18 mouse cellular contexts compared by ENCODE assay signal in the genomic region with DNA sequence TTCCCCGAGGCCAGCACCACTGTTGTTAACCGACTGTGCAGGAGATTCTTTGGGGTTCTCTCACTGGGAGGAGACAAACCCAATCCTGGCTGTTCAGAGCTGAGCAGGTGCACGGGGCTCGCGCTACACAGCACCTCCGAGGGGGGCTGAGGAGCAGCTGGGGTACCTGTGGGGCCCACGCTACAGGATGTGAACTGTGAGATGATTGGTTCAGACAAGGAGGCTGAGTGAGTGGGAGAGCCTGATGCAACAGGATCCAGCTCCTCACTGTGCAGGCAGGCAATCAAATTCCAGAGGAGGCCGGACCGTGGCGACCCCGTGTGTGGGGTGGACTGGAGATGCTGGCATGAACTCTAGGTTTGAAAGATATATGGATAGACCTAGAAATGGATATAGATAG. TPM values are rescaled to one million over a fixed set of nuclear protein-coding genes. Genes with fewer than 3 reads are reported as not detected.
A peak's percentile ranks its signal among the peaks of the same experiment; 100 is the strongest.
DNase-seq lines count a peak whose midpoint lies in the region; ATAC-seq lines count a peak whose summit lies in the region.
"Had no signal": no experiment of that assay in that cellular context is flagged by ENCODE, and none has a peak within 500 bp of the region (broad histone marks: within the 10 kb centered on the region; RNA-seq: fewer than 3 reads in every experiment).

No protein-coding gene starts in this region.

- no peak for DNase-seq in hindbrain, embryonic 10.5 days (ENCODE audit: low spot score)
- DNase-seq in hindbrain, embryonic 14.5 days (ENCODE audit: low spot score), result no peak
- DNase-seq in midbrain, embryonic 14.5 days, result no peak
- DNase-seq in embryonic facial prominence, embryonic 10.5 days (ENCODE audit: low spot score), result no peak
- peak; percentile 69 to 75 for DNase-seq in thymus, postnatal 10 days (ENCODE audit: low spot score in 2 of 2)
- no peak for DNase-seq in spleen, postnatal 4 days (ENCODE audit: low spot score in 2 of 2)
- DNase-seq in left cerebral cortex, adult 11 months (ENCODE audit: low spot score), result no peak
- DNase-seq: cerebellum, adult 11 months; gastrocnemius, postnatal 36 days; lung, embryonic 14.5 days had no signal

- 48% methylated on average over 11 of the region's 11 CpGs for WGBS in hindbrain, embryonic 10.5 days
- WGBS in hindbrain, embryonic 14.5 days, result 54% methylated on average over 11 of the region's 11 CpGs
- WGBS in midbrain, embryonic 13.5 days, result 63% methylated on average over 11 of the region's 11 CpGs
- 60% methylated on average over 11 of the region's 11 CpGs for WGBS in midbrain, embryonic 14.5 days
- 64% methylated on average over 11 of the region's 11 CpGs for WGBS in embryonic facial prominence, embryonic 10.5 days

- ATAC-seq in hindbrain, embryonic 14.5 days (ENCODE audit: low FRiP score), result no peak
- ATAC-seq in midbrain, embryonic 13.5 days, result peak; percentile 32; the same call in 1 of the 2 replicates
- ATAC-seq in midbrain, embryonic 14.5 days (ENCODE audit: low FRiP score, low TSS enrichment), result no peak
- ATAC-seq: CD4-positive, CD25-positive, alpha-beta regulatory T cell, adult 4 months; intestine, embryonic 15.5 days; Patski had no signal

- H3K4me2 ChIP-seq in hindbrain, embryonic 14.5 days (replicated peaks), result no peak overlapping the region
- no peak overlapping the region for H3K4me2 ChIP-seq in midbrain, embryonic 13.5 days (replicated peaks)
- H3K4me2 ChIP-seq in midbrain, embryonic 14.5 days (ENCODE audit: low read length), result no peak overlapping the region
- H3K4me2 ChIP-seq: embryonic facial prominence, embryonic 15.5 days; intestine, embryonic 15.5 days; lung, embryonic 14.5 days had no signal

- peak overlapping the region; percentile 54 for H3K27ac ChIP-seq in hindbrain, embryonic 10.5 days
- H3K27ac ChIP-seq in hindbrain, embryonic 14.5 days, result no peak overlapping the region
- no peak overlapping the region for H3K27ac ChIP-seq in midbrain, embryonic 13.5 days
- no peak overlapping the region for H3K27ac ChIP-seq in midbrain, embryonic 14.5 days (replicated peaks; ENCODE audit: low read depth, low read length)
- peak overlapping the region; percentile 40; the same call in 1 of the 2 replicates for H3K27ac ChIP-seq in embryonic facial prominence, embryonic 10.5 days (replicated peaks)
- H3K27ac ChIP-seq: embryonic facial prominence, embryonic 15.5 days; intestine, embryonic 15.5 days had no signal

- H3K4me1 ChIP-seq in hindbrain, embryonic 10.5 days (replicated peaks), result peaks cover 20% of the 10 kb centered on the region
- no peaks in the 10 kb centered on the region for H3K4me1 ChIP-seq in hindbrain, embryonic 14.5 days (replicated peaks; ENCODE audit: control insufficient read depth, insufficient read depth, low read length)
- no peaks in the 10 kb centered on the region for H3K4me1 ChIP-seq in midbrain, embryonic 13.5 days (replicated peaks)
- no peaks in the 10 kb centered on the region for H3K4me1 ChIP-seq in midbrain, embryonic 14.5 days (ENCODE audit: control insufficient read depth, insufficient read depth, low read length)
- peaks cover 17% of the 10 kb centered on the region for H3K4me1 ChIP-seq in embryonic facial prominence, embryonic 10.5 days

- no peaks in the 10 kb centered on the region for H3K27me3 ChIP-seq in hindbrain, embryonic 10.5 days (ENCODE audit: insufficient read depth, poor library complexity, severe bottlenecking)
- H3K27me3 ChIP-seq in hindbrain, embryonic 14.5 days (ENCODE audit: control insufficient read depth, insufficient read depth, low read length), result no peaks in the 10 kb centered on the region
- H3K27me3 ChIP-seq in midbrain, embryonic 13.5 days, result no peaks in the 10 kb centered on the region
- no peaks in the 10 kb centered on the region for H3K27me3 ChIP-seq in midbrain, embryonic 14.5 days (ENCODE audit: control insufficient read depth, insufficient read depth, low read length)
- H3K27me3 ChIP-seq in embryonic facial prominence, embryonic 10.5 days (replicated peaks; ENCODE audit: low read depth, poor library complexity, severe bottlenecking), result no peaks in the 10 kb centered on the region
- H3K27me3 ChIP-seq: embryonic facial prominence, embryonic 15.5 days; intestine, embryonic 15.5 days; Patski had no signal

- H3K9ac ChIP-seq in hindbrain, embryonic 14.5 days, result no peak overlapping the region
- no peak overlapping the region for H3K9ac ChIP-seq in midbrain, embryonic 13.5 days (replicated peaks)
- H3K9ac ChIP-seq in midbrain, embryonic 14.5 days (replicated peaks; ENCODE audit: low read length), result no peak overlapping the region
- H3K9ac ChIP-seq: embryonic facial prominence, embryonic 15.5 days; intestine, embryonic 15.5 days; lung, embryonic 14.5 days had no signal

- H3K9me3 ChIP-seq in hindbrain, embryonic 10.5 days, result no peaks in the 10 kb centered on the region
- H3K9me3 ChIP-seq in hindbrain, embryonic 14.5 days (ENCODE audit: control insufficient read depth, low read length), result no peaks in the 10 kb centered on the region
- H3K9me3 ChIP-seq in midbrain, embryonic 13.5 days, result no peaks in the 10 kb centered on the region
- no peaks in the 10 kb centered on the region for H3K9me3 ChIP-seq in midbrain, embryonic 14.5 days (ENCODE audit: control insufficient read depth, low read length)
- H3K9me3 ChIP-seq in embryonic facial prominence, embryonic 10.5 days, result no peaks in the 10 kb centered on the region
- H3K9me3 ChIP-seq: embryonic facial prominence, embryonic 15.5 days; intestine, embryonic 15.5 days had no signal

- H3K36me3 ChIP-seq in hindbrain, embryonic 10.5 days, result no peaks in the 10 kb centered on the region
- H3K36me3 ChIP-seq in hindbrain, embryonic 14.5 days (replicated peaks; ENCODE audit: control insufficient read depth, insufficient read depth), result no peaks in the 10 kb centered on the region
- H3K36me3 ChIP-seq in midbrain, embryonic 13.5 days, result no peaks in the 10 kb centered on the region
- no peaks in the 10 kb centered on the region for H3K36me3 ChIP-seq in midbrain, embryonic 14.5 days (ENCODE audit: control insufficient read depth, insufficient read depth, low read length)
- no peaks in the 10 kb centered on the region for H3K36me3 ChIP-seq in embryonic facial prominence, embryonic 10.5 days (replicated peaks)
- H3K36me3 ChIP-seq: embryonic facial prominence, embryonic 15.5 days; intestine, embryonic 15.5 days had no signal

- H3K4me3 ChIP-seq in hindbrain, embryonic 10.5 days, result no peak overlapping the region
- H3K4me3 ChIP-seq in hindbrain, embryonic 14.5 days (replicated peaks; ENCODE audit: low read length), result no peak overlapping the region
- H3K4me3 ChIP-seq in midbrain, embryonic 13.5 days (replicated peaks), result no peak overlapping the region
- H3K4me3 ChIP-seq in midbrain, embryonic 14.5 days (replicated peaks; ENCODE audit: low read depth, low read length), result no peak overlapping the region
- H3K4me3 ChIP-seq in embryonic facial prominence, embryonic 10.5 days, result no peak overlapping the region
- H3K4me3 ChIP-seq: embryonic facial prominence, embryonic 15.5 days; intestine, embryonic 15.5 days; myocyte had no signal

RNA-seq across cellular contexts. Expression of gene Itpk1, which starts 17.7 kb away (rescaled TPM):
- 20.5 and 29.2 TPM in 2 replicates for polyA plus RNA-seq in hindbrain, embryonic 10.5 days (2016; fragmentation: Nextera tagmentation; extraction: Ambion mirVana)
- polyA plus RNA-seq in hindbrain, embryonic 14.5 days (2014; fragmentation: Nextera tagmentation; extraction: Ambion mirVana), result 31.6 and 35.0 TPM in 2 replicates
- 19.7 and 20.7 TPM in 2 replicates for polyA plus RNA-seq in midbrain, embryonic 13.5 days (2015; fragmentation: Nextera tagmentation; extraction: Ambion mirVana)
- 24.0 and 30.1 TPM in 2 replicates for polyA plus RNA-seq in midbrain, embryonic 14.5 days (2014; fragmentation: Nextera tagmentation; extraction: Ambion mirVana)
- polyA plus RNA-seq in embryonic facial prominence, embryonic 10.5 days (2016; fragmentation: Nextera tagmentation; extraction: Ambion mirVana), result 13.7 and 17.7 TPM in 2 replicates

RNA-seq across cellular contexts. Expression of gene Moap1, which starts 21.0 kb away (rescaled TPM):
- 34.4 and 37.9 TPM in 2 replicates for polyA plus RNA-seq in hindbrain, embryonic 10.5 days (2016; fragmentation: Nextera tagmentation; extraction: Ambion mirVana)
- 64.6 and 67.3 TPM in 2 replicates for polyA plus RNA-seq in hindbrain, embryonic 14.5 days (2014; fragmentation: Nextera tagmentation; extraction: Ambion mirVana)
- 52.3 and 54.8 TPM in 2 replicates for polyA plus RNA-seq in midbrain, embryonic 13.5 days (2015; fragmentation: Nextera tagmentation; extraction: Ambion mirVana)
- polyA plus RNA-seq in midbrain, embryonic 14.5 days (2014; fragmentation: Nextera tagmentation; extraction: Ambion mirVana), result 60.0 and 63.6 TPM in 2 replicates
- polyA plus RNA-seq in embryonic facial prominence, embryonic 10.5 days (2016; fragmentation: Nextera tagmentation; extraction: Ambion mirVana), result 35.4 and 36.9 TPM in 2 replicates

RNA-seq across cellular contexts. Expression of gene Tmem251, which starts 21.1 kb away (rescaled TPM):
- 11.1 and 11.5 TPM in 2 replicates for polyA plus RNA-seq in hindbrain, embryonic 10.5 days (2016; fragmentation: Nextera tagmentation; extraction: Ambion mirVana)
- polyA plus RNA-seq in hindbrain, embryonic 14.5 days (2014; fragmentation: Nextera tagmentation; extraction: Ambion mirVana), result 11.9 and 12.8 TPM in 2 replicates
- 12.4 and 13.3 TPM in 2 replicates for polyA plus RNA-seq in midbrain, embryonic 13.5 days (2015; fragmentation: Nextera tagmentation; extraction: Ambion mirVana)
- polyA plus RNA-seq in midbrain, embryonic 14.5 days (2014; fragmentation: Nextera tagmentation; extraction: Ambion mirVana), result 13.0 and 13.2 TPM in 2 replicates
- polyA plus RNA-seq in embryonic facial prominence, embryonic 10.5 days (2016; fragmentation: Nextera tagmentation; extraction: Ambion mirVana), result 9.7 and 11.2 TPM in 2 replicates

RNA-seq across cellular contexts. Expression of gene Gm28051, which starts 35.1 kb away (rescaled TPM):
- polyA plus RNA-seq in hindbrain, embryonic 10.5 days (2016; fragmentation: Nextera tagmentation; extraction: Ambion mirVana), result not detected in 2 replicates
- polyA plus RNA-seq in hindbrain, embryonic 14.5 days (2014; fragmentation: Nextera tagmentation; extraction: Ambion mirVana), result not detected in 2 replicates
- polyA plus RNA-seq in midbrain, embryonic 13.5 days (2015; fragmentation: Nextera tagmentation; extraction: Ambion mirVana), result not detected in 2 replicates
- polyA plus RNA-seq in midbrain, embryonic 14.5 days (2014; fragmentation: Nextera tagmentation; extraction: Ambion mirVana), result not detected in 2 replicates
- polyA plus RNA-seq in embryonic facial prominence, embryonic 10.5 days (2016; fragmentation: Nextera tagmentation; extraction: Ambion mirVana), result not detected in 2 replicates
- polyA plus RNA-seq: CD4-positive, CD25-positive, alpha-beta regulatory T cell, adult 4 months; embryonic facial prominence, embryonic 15.5 days; heart, postnatal 0 days; intestine, embryonic 15.5 days; liver, adult 2 months; lung, embryonic 14.5 days; Patski had no signal

RNA-seq across cellular contexts. Expression of gene Gon7, which starts 35.2 kb away (rescaled TPM):
- polyA plus RNA-seq in hindbrain, embryonic 10.5 days (2016; fragmentation: Nextera tagmentation; extraction: Ambion mirVana), result 44.7 and 49.0 TPM in 2 replicates
- 40.2 and 45.7 TPM in 2 replicates for polyA plus RNA-seq in hindbrain, embryonic 14.5 days (2014; fragmentation: Nextera tagmentation; extraction: Ambion mirVana)
- 55.0 and 57.9 TPM in 2 replicates for polyA plus RNA-seq in midbrain, embryonic 13.5 days (2015; fragmentation: Nextera tagmentation; extraction: Ambion mirVana)
- polyA plus RNA-seq in midbrain, embryonic 14.5 days (2014; fragmentation: Nextera tagmentation; extraction: Ambion mirVana), result 44.9 and 51.8 TPM in 2 replicates
- polyA plus RNA-seq in embryonic facial prominence, embryonic 10.5 days (2016; fragmentation: Nextera tagmentation; extraction: Ambion mirVana), result 49.3 and 53.7 TPM in 2 replicates

Comparison
In these comparisons a context has a peak if more than half of its experiments do, and no peak if none do; other contexts are left out.
1. H3K27ac ChIP-seq: peak in hindbrain, embryonic 10.5 days (single experiment) and embryonic facial prominence, embryonic 10.5 days (single experiment); none in hindbrain, embryonic 14.5 days (single experiment), midbrain, embryonic 13.5 days (single experiment) and midbrain, embryonic 14.5 days (single experiment).
2. DNase-seq: peak in thymus, postnatal 10 days (2 of 2); none in hindbrain, embryonic 10.5 days (single experiment), hindbrain, embryonic 14.5 days (single experiment), midbrain, embryonic 14.5 days (single experiment), embryonic facial prominence, embryonic 10.5 days (single experiment), spleen, postnatal 4 days (0 of 2) and left cerebral cortex, adult 11 months (single experiment).